Mouse (Mus musculus) kidney, adult 2 months (tissue): ENCODE results near the gene Psg16.

Experiments
- CTCF ChIP-seq: fragments of 200-500 bp; conservative IDR thresholded peaks from 2 replicates; pipeline ENCODE4 v1.5.1; 2011; ENCODE audit warnings: low read depth, mild to moderate bottlenecking, control low read depth, low read length, moderate library complexity, mixed read lengths; ENCODE audit not compliant: insufficient read depth, insufficient read length
- POLR2A ChIP-seq: fragments of 200-500 bp; IDR thresholded peaks from one replicate; pipeline ENCODE4 v1.6.1; 2011; ENCODE audit warnings: low read depth, low read length, control low read depth

- TF ChIP-seq POLR2A: no peak
- no peak for TF ChIP-seq CTCF
These were observed 61.5 kb downstream of the Psg16 start for GRCm38 (mm10) chr7:17135307-17135706.
